Mouse (Mus musculus) embryonic facial prominence, embryonic 13.5 days (tissue): ENCODE measurements at regions not wholly inside any gene's neighbourhood (a gene's known extent, or its start where the extent isn't known, plus 50 kb on each side); places are given as distances from the start of the nearest gene placed in this dataset.
A peak's percentile ranks its signal among the peaks of the same experiment; 100 is the strongest.

Experiments used
- ATAC-seq: fragments of 200-750 bp; cut with Nextera tagmentation; 2 replicates; pipeline ENCODE4 v1.8.0; 2017; ENCODE audit warnings: low read depth; ENCODE audit not compliant: insufficient number of reproducible peaks, insufficient read depth, low FRiP score, low TSS enrichment
- H3K27ac ChIP-seq: fragments of 300-500 bp; sonication (generic); 2 replicates; pipeline ENCODE4 v1.5.1; 2015; ENCODE audit warnings: moderate library complexity, mild to moderate bottlenecking, inconsistent platforms
- H3K27me3 ChIP-seq: fragments of 300-500 bp; sonication (generic); 2 replicates; pipeline ENCODE4 v1.6.1; 2015; ENCODE audit warnings: mild to moderate bottlenecking, inconsistent platforms
- H3K36me3 ChIP-seq: fragments of 300-500 bp; sonication (generic); 2 replicates; pipeline ENCODE4 v1.6.1; 2015; ENCODE audit warnings: mild to moderate bottlenecking, inconsistent platforms
- H3K4me1 ChIP-seq: fragments of 300-500 bp; sonication (generic); 2 replicates; pipeline ENCODE4 v1.6.1; 2015; ENCODE audit warnings: inconsistent platforms
- H3K4me2 ChIP-seq: fragments of 300-500 bp; sonication (generic); 2 replicates; pipeline ENCODE4 v1.6.1; 2015; ENCODE audit warnings: moderate library complexity, mild to moderate bottlenecking, inconsistent platforms
- H3K4me3 ChIP-seq: fragments of 300-500 bp; sonication (generic); 2 replicates; pipeline ENCODE4 v1.5.1; 2015; ENCODE audit warnings: mild to moderate bottlenecking, inconsistent platforms
- H3K9ac ChIP-seq: fragments of 300-500 bp; sonication (generic); 2 replicates; pipeline ENCODE4 v1.6.1; 2015; ENCODE audit warnings: mild to moderate bottlenecking, inconsistent platforms
- H3K9me3 ChIP-seq: fragments of 300-500 bp; sonication (generic); 2 replicates; pipeline ENCODE4 v1.6.1; 2016; ENCODE audit warnings: inconsistent platforms
- WGBS: fragments of 180-500 bp; shearing (Covaris S2); methylation state at CpG from one replicate; pipeline ENCODE4 v1.1.7; 2015; ENCODE audit warnings: mixed read lengths; 5-methylcytosine and 5-hydroxymethylcytosine counted together

DNA sequence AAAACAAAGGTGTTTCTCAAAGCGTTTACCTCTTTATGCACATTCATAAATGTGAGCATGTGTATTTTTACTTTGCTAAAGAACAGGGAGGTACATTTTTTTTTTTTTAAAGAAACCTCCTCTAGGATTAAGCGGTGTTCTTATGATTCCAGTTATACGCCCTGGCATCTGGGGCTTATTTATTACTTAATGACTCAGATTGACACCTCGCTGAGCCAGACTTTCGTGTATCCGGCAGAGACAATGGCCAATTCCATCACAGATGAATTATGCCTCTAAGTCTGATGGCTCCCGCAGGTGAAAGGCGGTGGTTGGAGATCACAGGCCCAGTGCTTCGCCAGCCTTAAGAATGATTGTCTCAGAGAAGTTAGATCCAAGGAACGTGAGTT is 259.5 kb upstream of the Slc30a5 start:
- Histone ChIP-seq H3K27ac (no peak overlapping the region), H3K4me3 (no peak overlapping the region), H3K9me3 (no peaks in the 10 kb centered on the region), H3K27me3 (no peaks in the 10 kb centered on the region), H3K4me1 (peaks cover 6% of the 10 kb centered on the region), H3K36me3 (no peaks in the 10 kb centered on the region), H3K4me2 (no peak overlapping the region), H3K9ac (no peak overlapping the region)
- ATAC-seq: no peak
- 84% methylated on average over 10 of the region's 10 CpGs for WGBS

GRCm38 (mm10) chr13:101092033-101092742 is 259.0 kb upstream of the Slc30a5 start:
- 65% methylated on average over 18 of the region's 18 CpGs for WGBS
- H3K9me3 ChIP-seq: no peaks in the 10 kb centered on the region
- H3K27ac ChIP-seq: no peak overlapping the region
- H3K9ac ChIP-seq: no peak overlapping the region
- no peak overlapping the region for H3K4me2 ChIP-seq
- H3K27me3 ChIP-seq: no peaks in the 10 kb centered on the region
- no peak for ATAC-seq
- H3K4me1 ChIP-seq: peaks cover 6% of the 10 kb centered on the region
- no peak overlapping the region for H3K4me3 ChIP-seq
- H3K36me3 ChIP-seq: no peaks in the 10 kb centered on the region

DNA sequence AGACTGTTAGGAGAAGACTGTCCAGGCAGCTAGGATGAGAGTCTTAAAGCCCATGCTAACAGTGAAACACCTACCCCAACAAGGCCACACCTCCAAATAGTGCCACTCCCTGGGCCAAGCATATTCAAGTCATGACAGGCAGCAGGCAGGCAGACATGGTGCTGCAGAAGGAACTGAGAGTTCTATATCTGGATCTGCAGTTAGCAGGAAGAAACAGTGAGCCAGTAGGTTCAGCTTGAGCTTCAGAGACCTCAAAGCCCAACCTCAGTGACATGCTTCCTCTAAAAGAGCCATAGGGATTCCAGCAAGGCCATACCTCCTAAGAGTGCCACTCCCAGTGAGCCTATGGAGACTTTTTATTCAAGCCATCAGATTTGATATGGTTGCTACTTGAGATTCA is 252.0 kb upstream of the Slc30a5 start:
- no peaks in the 10 kb centered on the region for H3K4me1 ChIP-seq
- H3K36me3 ChIP-seq: no peaks in the 10 kb centered on the region
- ATAC-seq: no peak
- no peak overlapping the region for H3K4me2 ChIP-seq
- H3K9me3 ChIP-seq: no peaks in the 10 kb centered on the region
- H3K27me3 ChIP-seq: no peaks in the 10 kb centered on the region
- no peak overlapping the region for H3K27ac ChIP-seq
- H3K4me3 ChIP-seq: no peak overlapping the region
- no peak overlapping the region for H3K9ac ChIP-seq

- Histone ChIP-seq H3K4me2 (no peak overlapping the region), H3K27ac (no peak overlapping the region), H3K4me1 (no peaks in the 10 kb centered on the region), H3K27me3 (no peaks in the 10 kb centered on the region), H3K9me3 (no peaks in the 10 kb centered on the region), H3K4me3 (no peak overlapping the region), H3K9ac (no peak overlapping the region), H3K36me3 (no peaks in the 10 kb centered on the region)
- ATAC-seq: no peak
- 94% methylated on average over 5 of the region's 5 CpGs for WGBS
Observed at GRCm38 (mm10) chr13:101084193-101084592, 251.0 kb upstream of the Slc30a5 start.

DNA sequence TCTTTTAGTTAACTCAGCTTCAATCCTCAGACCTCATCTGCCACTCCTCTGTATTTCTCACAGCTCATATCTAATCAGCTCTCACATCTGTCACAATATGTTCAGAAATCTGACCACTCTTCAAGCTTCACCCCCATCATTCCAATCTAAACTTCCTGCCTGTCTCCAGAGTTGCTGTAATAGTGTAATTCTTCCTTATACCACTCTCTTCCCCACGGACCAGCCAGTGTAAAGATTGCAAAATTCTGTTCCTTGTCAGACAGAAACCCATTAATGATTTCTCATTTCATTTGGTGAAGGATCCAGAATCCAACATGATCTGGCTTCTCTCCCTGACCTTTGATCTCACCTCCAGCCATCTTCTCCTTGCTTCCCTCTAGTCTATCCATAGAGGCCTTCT is 250.2 kb upstream of the Slc30a5 start:
- H3K4me3 ChIP-seq: no peak overlapping the region
- WGBS: 73% methylated on average over 1 of the region's 1 CpGs
- H3K4me1 ChIP-seq: no peaks in the 10 kb centered on the region
- no peaks in the 10 kb centered on the region for H3K36me3 ChIP-seq
- no peaks in the 10 kb centered on the region for H3K27me3 ChIP-seq
- no peak overlapping the region for H3K27ac ChIP-seq
- H3K9ac ChIP-seq: no peak overlapping the region
- H3K4me2 ChIP-seq: no peak overlapping the region
- H3K9me3 ChIP-seq: no peaks in the 10 kb centered on the region
- no peak for ATAC-seq

DNA sequence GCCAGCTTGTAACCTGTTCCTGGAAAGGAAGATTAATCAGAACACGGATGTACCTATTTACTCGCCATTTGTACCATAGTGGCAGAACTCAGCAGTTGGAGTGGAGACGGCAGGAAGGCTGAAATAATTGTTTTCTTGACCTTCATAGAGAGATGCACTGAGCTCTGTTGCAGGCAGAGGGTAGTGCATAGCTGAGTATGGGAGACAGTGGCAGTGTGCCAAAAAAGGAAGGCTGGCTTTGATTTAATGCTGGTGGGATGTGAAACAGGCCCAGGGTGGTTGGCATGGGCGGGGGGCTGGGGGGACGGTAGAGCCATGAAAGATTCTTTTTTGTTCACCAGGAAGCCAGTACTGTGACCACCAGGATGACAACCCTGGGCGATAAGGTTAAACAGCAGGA is 235.3 kb upstream of the Slc30a5 start:
- Histone ChIP-seq H3K4me1 (peaks cover 14% of the 10 kb centered on the region), H3K9me3 (no peaks in the 10 kb centered on the region), H3K9ac (no peak overlapping the region), H3K27me3 (no peaks in the 10 kb centered on the region), H3K27ac (no peak overlapping the region), H3K36me3 (no peaks in the 10 kb centered on the region), H3K4me2 (peak overlapping the region; percentile 17; the same call in 1 of the 2 replicates), H3K4me3 (no peak overlapping the region)
- 36% methylated on average over 6 of the region's 6 CpGs for WGBS
- peak; percentile 59; the same call in 1 of the 2 replicates for ATAC-seq

- Histone ChIP-seq H3K27me3 (no peaks in the 10 kb centered on the region), H3K4me2 (peak overlapping the region; percentile 9; the same call in 1 of the 2 replicates), H3K4me1 (peaks cover 8% of the 10 kb centered on the region), H3K27ac (no peak overlapping the region), H3K9ac (no peak overlapping the region), H3K4me3 (no peak overlapping the region), H3K36me3 (no peaks in the 10 kb centered on the region), H3K9me3 (no peaks in the 10 kb centered on the region)
- WGBS: 18% methylated on average over 8 of the region's 8 CpGs
- ATAC-seq: no peak
Observed at GRCm38 (mm10) chr13:101062582-101062981, 229.4 kb upstream of the Slc30a5 start.

DNA sequence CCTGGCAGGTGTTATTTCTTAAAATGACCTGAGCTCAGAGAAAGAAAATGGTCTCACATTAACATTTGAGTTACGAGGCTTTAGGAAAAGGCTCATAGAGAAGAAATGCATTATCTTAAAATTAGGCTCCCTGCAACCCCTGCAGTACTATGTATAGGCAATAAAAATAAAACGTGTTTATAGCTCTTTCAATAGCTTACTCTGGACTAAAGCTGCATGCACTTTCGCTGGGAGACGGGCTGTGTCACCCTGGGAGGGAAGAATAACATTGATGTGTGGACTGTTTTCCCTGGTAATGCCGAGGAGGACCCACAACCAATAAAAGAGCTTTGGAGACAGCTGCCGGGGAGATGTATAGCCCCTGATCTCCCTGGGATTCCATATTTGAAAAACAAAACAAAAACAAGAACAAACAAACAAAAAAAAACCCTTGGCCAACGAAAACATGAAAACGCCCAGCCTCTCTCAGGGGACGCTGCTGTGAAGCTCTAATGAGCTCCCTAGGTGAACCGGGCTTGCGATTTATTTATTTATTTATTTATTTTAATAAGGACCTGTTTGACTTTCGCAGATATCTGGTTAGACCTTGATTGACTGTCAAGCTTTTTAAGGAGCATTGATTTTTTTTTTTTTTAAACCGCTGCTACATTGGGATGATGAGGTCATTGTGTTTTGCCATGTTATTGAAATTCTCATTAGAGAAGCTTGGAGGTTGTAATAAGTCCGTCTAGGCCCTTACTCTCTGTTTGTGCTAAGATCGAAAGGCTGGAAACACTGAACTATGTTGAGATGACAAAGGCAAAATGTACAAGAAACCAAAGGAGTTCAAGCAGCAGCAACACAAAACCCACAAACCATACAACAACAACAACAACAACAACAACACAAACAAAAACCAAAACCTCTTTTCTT is 228.3 kb upstream of the Slc30a5 start:
- H3K4me3 ChIP-seq: no peak overlapping the region
- H3K36me3 ChIP-seq: no peaks in the 10 kb centered on the region
- no peaks in the 10 kb centered on the region for H3K27me3 ChIP-seq
- H3K4me1 ChIP-seq: peaks cover 8% of the 10 kb centered on the region
- 80% methylated on average over 15 of the region's 15 CpGs for WGBS
- H3K27ac ChIP-seq: no peak overlapping the region
- H3K9ac ChIP-seq: no peak overlapping the region
- no peak for ATAC-seq
- H3K4me2 ChIP-seq: no peak overlapping the region
- no peaks in the 10 kb centered on the region for H3K9me3 ChIP-seq

GRCm38 (mm10) chr13:101049511-101049910 is 216.3 kb upstream of the Slc30a5 start:
- H3K27ac ChIP-seq: no peak overlapping the region
- H3K4me1 ChIP-seq: no peaks in the 10 kb centered on the region
- H3K9ac ChIP-seq: no peak overlapping the region
- ATAC-seq: no peak
- WGBS: 86% methylated on average over 1 of the region's 1 CpGs
- H3K9me3 ChIP-seq: no peaks in the 10 kb centered on the region
- H3K27me3 ChIP-seq: no peaks in the 10 kb centered on the region
- no peak overlapping the region for H3K4me2 ChIP-seq
- no peak overlapping the region for H3K4me3 ChIP-seq
- H3K36me3 ChIP-seq: no peaks in the 10 kb centered on the region

DNA sequence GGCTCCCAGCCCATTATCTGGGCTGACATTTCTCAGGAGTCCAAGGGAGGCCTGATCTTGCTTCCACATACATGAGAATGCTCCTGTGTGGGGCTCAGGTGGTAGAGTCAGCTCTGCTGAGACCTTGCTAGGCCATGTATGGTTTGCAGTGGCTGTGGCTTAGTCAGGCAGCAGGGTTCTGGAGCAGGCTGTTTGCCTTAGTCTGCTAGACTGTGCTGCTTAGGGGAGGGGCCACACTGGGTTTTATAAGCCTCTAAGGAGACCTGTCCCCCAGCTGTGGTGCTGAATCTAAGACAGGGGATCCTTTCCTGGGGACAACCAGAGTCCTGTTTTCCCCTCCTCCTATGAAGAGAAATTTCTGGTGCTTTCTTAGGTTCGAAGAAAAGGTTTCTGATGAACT is 199.4 kb upstream of the Slc30a5 start:
- no peak overlapping the region for H3K4me3 ChIP-seq
- no peaks in the 10 kb centered on the region; the same call in 1 of the 2 replicates for H3K27me3 ChIP-seq
- no peaks in the 10 kb centered on the region for H3K9me3 ChIP-seq
- ATAC-seq: no peak
- 0 out of 2 replicates have a peak, but pooled peaks cover 6% of the 10 kb centered on the region for H3K4me1 ChIP-seq
- H3K27ac ChIP-seq: no peak overlapping the region
- no peak overlapping the region for H3K4me2 ChIP-seq
- no peaks in the 10 kb centered on the region for H3K36me3 ChIP-seq
- 54% methylated on average over 1 of the region's 1 CpGs for WGBS
- no peak overlapping the region for H3K9ac ChIP-seq

- Histone ChIP-seq H3K27me3 (no peaks in the 10 kb centered on the region; the same call in 1 of the 2 replicates), H3K9ac (no peak overlapping the region), H3K9me3 (0 out of 2 replicates have a peak, but pooled peaks cover 1% of the 10 kb centered on the region), H3K27ac (no peak overlapping the region), H3K36me3 (no peaks in the 10 kb centered on the region), H3K4me2 (no peak overlapping the region), H3K4me1 (no peaks in the 10 kb centered on the region), H3K4me3 (no peak overlapping the region)
- no peak for ATAC-seq
Observed at GRCm38 (mm10) chr13:101026043-101026442, 192.8 kb upstream of the Slc30a5 start.

GRCm38 (mm10) chr13:101025488-101025887 is 192.3 kb upstream of the Slc30a5 start:
- no peaks in the 10 kb centered on the region for H3K27me3 ChIP-seq
- WGBS: 84% methylated on average over 2 of the region's 2 CpGs
- H3K9me3 ChIP-seq: 0 out of 2 replicates have a peak, but pooled peaks cover 3% of the 10 kb centered on the region
- no peak for ATAC-seq
- H3K9ac ChIP-seq: no peak overlapping the region
- no peaks in the 10 kb centered on the region for H3K4me1 ChIP-seq
- no peaks in the 10 kb centered on the region for H3K36me3 ChIP-seq
- no peak overlapping the region for H3K4me2 ChIP-seq
- no peak overlapping the region for H3K27ac ChIP-seq
- no peak overlapping the region for H3K4me3 ChIP-seq
